Mouse (Mus musculus) hindbrain, embryonic 15.5 days (tissue): ENCODE data around the gene Cnot10. TPM values are rescaled to one million over a fixed set of nuclear protein-coding genes. Genes with fewer than 3 reads are reported as not detected.
"Not testable (repeated sequence)": the region's sequence is repeated elsewhere in the genome, so short reads cannot be mapped to it uniquely, and the experiment has no call there.

ENCODE experiments used
- ATAC-seq: fragments of 200-750 bp; cut with Nextera tagmentation; 2 replicates; pipeline ENCODE4 v1.8.0; 2017; ENCODE audit warnings: low read depth, moderate number of reproducible peaks, moderate TSS enrichment; ENCODE audit not compliant: low FRiP score
- H3K27ac ChIP-seq: fragments of 300-500 bp; sonication (generic); replicated peaks from 2 replicates; pipeline ENCODE4 v1.5.1; 2015; ENCODE audit warnings: mild to moderate bottlenecking, inconsistent platforms
- H3K27me3 ChIP-seq: fragments of 300-500 bp; sonication (generic); 2 replicates; pipeline ENCODE4 v1.6.1; 2015; ENCODE audit warnings: control low read depth, inconsistent platforms
- H3K36me3 ChIP-seq: fragments of 300-500 bp; sonication (generic); 2 replicates; pipeline ENCODE4 v1.6.1; 2015; ENCODE audit warnings: control low read depth, inconsistent platforms
- H3K4me1 ChIP-seq: fragments of 300-500 bp; sonication (generic); replicated peaks from 2 replicates; pipeline ENCODE4 v1.6.1; 2015; ENCODE audit warnings: control low read depth, inconsistent platforms
- H3K4me2 ChIP-seq: fragments of 300-500 bp; sonication (generic); 2 replicates; pipeline ENCODE4 v1.6.1; 2015; ENCODE audit warnings: moderate library complexity, mild to moderate bottlenecking, inconsistent platforms
- H3K4me3 ChIP-seq: fragments of 300-500 bp; sonication (generic); 2 replicates; pipeline ENCODE4 v1.5.1; 2015; ENCODE audit warnings: mild to moderate bottlenecking, inconsistent platforms
- H3K9ac ChIP-seq: fragments of 300-500 bp; sonication (generic); 2 replicates; pipeline ENCODE4 v1.6.1; 2015; ENCODE audit warnings: inconsistent platforms
- H3K9me3 ChIP-seq: fragments of 300-500 bp; sonication (generic); 2 replicates; pipeline ENCODE4 v1.6.1; 2016; ENCODE audit warnings: control low read depth, inconsistent platforms
- WGBS: fragments of 180-500 bp; shearing (Covaris S2); methylation state at CpG from one replicate; pipeline ENCODE4 v1.1.7; 2015; 5-methylcytosine and 5-hydroxymethylcytosine counted together
- polyA plus RNA-seq: library from polyadenylated mRNA; unstranded; fragments of >200 nt; fragmentation: Nextera tagmentation; extraction: Ambion mirVana; gene quantifications from 2 replicates; pipeline ENCODE4 v1.2.1, GENCODE M21; 2015

Cnot10 gene
- polyA plus RNA-seq, 1 experiment from 2014 or later: 53.2 TPM

GRCm38 (mm10) chr9:114671946-114672345, 32.0 kb upstream of the Cnot10 start:
- Histone ChIP-seq H3K4me3 (no peak overlapping the region), H3K27me3 (no peaks in the 10 kb centered on the region), H3K9ac (no peak overlapping the region), H3K4me2 (no peak overlapping the region), H3K27ac (peak overlapping the region; percentile 75; the same call in 1 of the 2 replicates), H3K9me3 (no peaks in the 10 kb centered on the region), H3K4me1 (peaks cover 18% of the 10 kb centered on the region; the same call in 1 of the 2 replicates), H3K36me3 (no peaks in the 10 kb centered on the region)
- 45% methylated on average over 1 of the region's 1 CpGs for WGBS
- ATAC-seq: no peak

DNA sequence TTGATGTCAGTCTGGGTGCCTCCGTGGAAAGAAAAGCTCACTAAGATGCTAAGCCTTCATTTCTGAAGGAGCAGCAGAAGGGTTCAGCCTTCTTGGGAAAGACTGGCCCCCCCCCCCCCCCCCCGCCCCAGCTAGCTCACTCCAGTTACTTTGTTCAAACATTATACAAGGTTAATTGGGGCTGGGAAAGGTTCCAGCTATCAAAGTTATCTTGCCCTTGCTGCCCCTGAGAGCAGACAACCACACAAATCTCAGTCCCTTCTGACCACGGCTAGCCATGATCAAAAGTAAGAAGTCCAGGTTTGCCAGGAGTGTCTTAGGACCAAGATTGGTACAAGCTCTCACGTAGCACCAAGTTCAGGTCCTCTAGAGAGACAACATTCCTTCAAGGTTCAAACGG, 29.0 kb upstream of the Cnot10 start:
- no peaks in the 10 kb centered on the region for H3K27me3 ChIP-seq
- ATAC-seq: no peak
- WGBS: 81% methylated on average over 5 of the region's 5 CpGs
- H3K27ac ChIP-seq: no peak overlapping the region
- peaks cover 18% of the 10 kb centered on the region; the same call in 1 of the 2 replicates for H3K4me1 ChIP-seq
- H3K9ac ChIP-seq: no peak overlapping the region
- H3K4me2 ChIP-seq: no peak overlapping the region
- H3K9me3 ChIP-seq: no peaks in the 10 kb centered on the region
- no peak overlapping the region for H3K4me3 ChIP-seq
- H3K36me3 ChIP-seq: no peaks in the 10 kb centered on the region

- no peak overlapping the region for H3K4me2 ChIP-seq
- WGBS: 74% methylated on average over 4 of the region's 4 CpGs
- no peak overlapping the region for H3K4me3 ChIP-seq
- H3K27me3 ChIP-seq: no peaks in the 10 kb centered on the region
- no peak overlapping the region for H3K9ac ChIP-seq
- no peaks in the 10 kb centered on the region for H3K9me3 ChIP-seq
- no peak for ATAC-seq
- H3K27ac ChIP-seq: no peak overlapping the region
- H3K36me3 ChIP-seq: no peaks in the 10 kb centered on the region
- peaks cover 9% of the 10 kb centered on the region; the same call in 1 of the 2 replicates for H3K4me1 ChIP-seq
Measured at GRCm38 (mm10) chr9:114668047-114668446, 28.1 kb upstream of the Cnot10 start.

GRCm38 (mm10) chr9:114666858-114667257, 26.9 kb upstream of the Cnot10 start:
- Histone ChIP-seq H3K27me3 (no peaks in the 10 kb centered on the region), H3K9me3 (no peaks in the 10 kb centered on the region), H3K4me1 (no peaks in the 10 kb centered on the region), H3K9ac (no peak overlapping the region), H3K4me2 (no peak overlapping the region), H3K27ac (no peak overlapping the region), H3K36me3 (no peaks in the 10 kb centered on the region), H3K4me3 (no peak overlapping the region)
- WGBS: 89% methylated on average over 10 of the region's 10 CpGs
- ATAC-seq: no peak

- H3K9ac ChIP-seq: no peak overlapping the region
- H3K4me2 ChIP-seq: no peak overlapping the region
- no peak overlapping the region for H3K27ac ChIP-seq
- no peaks in the 10 kb centered on the region for H3K27me3 ChIP-seq
- no peak for ATAC-seq
- no peaks in the 10 kb centered on the region for H3K36me3 ChIP-seq
- WGBS: 84% methylated on average over 11 of the region's 11 CpGs
- peaks cover 9% of the 10 kb centered on the region for H3K4me1 ChIP-seq
- no peak overlapping the region for H3K4me3 ChIP-seq
- no peaks in the 10 kb centered on the region for H3K9me3 ChIP-seq
Measured at GRCm38 (mm10) chr9:114663782-114664181, 23.8 kb upstream of the Cnot10 start.

- H3K4me2 ChIP-seq: no peak overlapping the region
- no peak overlapping the region for H3K9ac ChIP-seq
- no peak for ATAC-seq
- no peaks in the 10 kb centered on the region for H3K9me3 ChIP-seq
- 68% methylated on average over 7 of the region's 7 CpGs for WGBS
- no peak overlapping the region for H3K4me3 ChIP-seq
- H3K36me3 ChIP-seq: no peaks in the 10 kb centered on the region
- H3K4me1 ChIP-seq: peaks cover 9% of the 10 kb centered on the region
- no peak overlapping the region for H3K27ac ChIP-seq
- H3K27me3 ChIP-seq: no peaks in the 10 kb centered on the region
Measured at GRCm38 (mm10) chr9:114661991-114662390, 22.0 kb upstream of the Cnot10 start.

- ATAC-seq: no peak
- peak overlapping the region; percentile 61 for H3K27ac ChIP-seq
- H3K9me3 ChIP-seq: no peaks in the 10 kb centered on the region
- 65% methylated on average over 6 of the region's 6 CpGs for WGBS
- no peaks in the 10 kb centered on the region for H3K36me3 ChIP-seq
- H3K4me2 ChIP-seq: no peak overlapping the region
- no peak overlapping the region for H3K9ac ChIP-seq
- no peak overlapping the region for H3K4me3 ChIP-seq
- no peaks in the 10 kb centered on the region for H3K27me3 ChIP-seq
- H3K4me1 ChIP-seq: peaks cover 9% of the 10 kb centered on the region
Measured at GRCm38 (mm10) chr9:114660983-114661382, 21.0 kb upstream of the Cnot10 start.

GRCm38 (mm10) chr9:114660506-114660905, 20.5 kb upstream of the Cnot10 start:
- no peak for ATAC-seq
- no peaks in the 10 kb centered on the region for H3K36me3 ChIP-seq
- H3K9ac ChIP-seq: no peak overlapping the region
- no peaks in the 10 kb centered on the region for H3K27me3 ChIP-seq
- H3K27ac ChIP-seq: peak overlapping the region; percentile 61
- H3K4me2 ChIP-seq: no peak overlapping the region
- WGBS: 56% methylated on average over 6 of the region's 6 CpGs
- peaks cover 9% of the 10 kb centered on the region for H3K4me1 ChIP-seq
- H3K4me3 ChIP-seq: no peak overlapping the region
- H3K9me3 ChIP-seq: no peaks in the 10 kb centered on the region

DNA sequence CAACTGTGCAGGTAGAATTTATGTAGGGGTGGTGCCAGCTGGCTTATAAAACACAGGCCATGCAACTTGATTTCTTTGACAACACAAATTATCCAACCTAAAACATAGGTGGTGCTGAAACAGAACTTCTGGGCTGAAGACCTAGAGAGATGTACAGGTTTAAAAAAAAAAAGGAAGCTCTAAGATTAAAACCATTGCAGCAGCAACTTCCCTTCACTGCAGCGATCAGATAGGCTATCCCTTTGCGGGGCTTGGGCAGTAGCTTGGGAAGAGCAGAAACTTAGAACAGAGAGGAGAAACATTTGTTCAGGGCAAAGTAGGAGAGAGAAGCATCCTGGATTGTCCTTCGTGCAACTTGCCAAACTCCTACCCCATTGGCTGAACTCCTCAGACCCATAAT, 16.7 kb upstream of the Cnot10 start:
- H3K4me1 ChIP-seq: peaks cover 9% of the 10 kb centered on the region
- no peak for ATAC-seq
- WGBS: 88% methylated on average over 3 of the region's 3 CpGs
- no peaks in the 10 kb centered on the region for H3K36me3 ChIP-seq
- H3K9ac ChIP-seq: no peak overlapping the region
- no peaks in the 10 kb centered on the region for H3K9me3 ChIP-seq
- no peak overlapping the region for H3K27ac ChIP-seq
- no peak overlapping the region for H3K4me2 ChIP-seq
- no peak overlapping the region for H3K4me3 ChIP-seq
- H3K27me3 ChIP-seq: no peaks in the 10 kb centered on the region

- no peak for ATAC-seq
- Histone ChIP-seq H3K27me3 (no peaks in the 10 kb centered on the region), H3K4me2 (no peak overlapping the region), H3K9me3 (no peaks in the 10 kb centered on the region), H3K9ac (no peak overlapping the region), H3K27ac (no peak overlapping the region), H3K4me1 (0 out of 2 replicates have a peak, but pooled peaks cover 3% of the 10 kb centered on the region), H3K4me3 (no peak overlapping the region), H3K36me3 (no peaks in the 10 kb centered on the region)
- WGBS: 84% methylated on average over 4 of the region's 4 CpGs
Measured at GRCm38 (mm10) chr9:114655356-114655755, 15.4 kb upstream of the Cnot10 start.

GRCm38 (mm10) chr9:114650938-114651634, 11.1 kb upstream of the Cnot10 start:
- Histone ChIP-seq H3K9ac (no peak overlapping the region), H3K4me2 (no peak overlapping the region), H3K27ac (no peak overlapping the region), H3K4me1 (no peaks in the 10 kb centered on the region), H3K4me3 (no peak overlapping the region), H3K36me3 (no peaks in the 10 kb centered on the region), H3K9me3 (no peaks in the 10 kb centered on the region), H3K27me3 (no peaks in the 10 kb centered on the region)
- 61% methylated on average over 21 of the region's 21 CpGs for WGBS
- no peak for ATAC-seq

DNA sequence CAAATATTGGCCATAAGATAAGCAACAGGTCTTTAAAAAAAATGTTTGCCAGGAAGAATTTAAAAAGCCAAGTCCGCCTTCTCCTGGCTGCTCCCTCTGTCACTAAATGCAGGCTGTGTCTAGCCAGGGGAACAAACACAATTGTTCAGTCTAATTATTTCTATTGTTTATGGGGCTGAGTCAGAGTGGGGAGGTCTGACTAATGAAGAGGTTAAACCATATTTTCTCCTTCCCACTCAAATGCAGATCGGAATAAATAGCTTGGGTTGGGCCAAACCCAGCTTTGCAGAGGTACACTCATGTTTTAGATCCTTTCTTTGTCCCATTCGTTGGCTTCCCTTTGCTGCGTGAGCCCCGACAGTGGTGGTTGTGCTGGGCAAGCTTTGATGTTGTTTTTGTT, 9.4 kb upstream of the Cnot10 start:
- H3K9ac ChIP-seq: no peak overlapping the region
- no peaks in the 10 kb centered on the region for H3K36me3 ChIP-seq
- ATAC-seq: no peak
- H3K4me1 ChIP-seq: no peaks in the 10 kb centered on the region
- H3K9me3 ChIP-seq: no peaks in the 10 kb centered on the region
- H3K4me2 ChIP-seq: no peak overlapping the region
- WGBS: 76% methylated on average over 5 of the region's 5 CpGs
- no peak overlapping the region for H3K4me3 ChIP-seq
- peaks cover 2% of the 10 kb centered on the region; the same call in 1 of the 2 replicates for H3K27me3 ChIP-seq
- no peak overlapping the region for H3K27ac ChIP-seq

GRCm38 (mm10) chr9:114648472-114648871, 8.5 kb upstream of the Cnot10 start:
- H3K9me3 ChIP-seq: not testable (repeated sequence)
- ATAC-seq: peak; percentile 34; the same call in 1 of the 2 replicates

More at GRCm38 (mm10) chr9:114648472-114648871, 8.5 kb upstream of the Cnot10 start:
- not testable (repeated sequence) for H3K9ac ChIP-seq, H3K4me1 ChIP-seq, H3K4me2 ChIP-seq, H3K36me3 ChIP-seq, H3K4me3 ChIP-seq, H3K27ac ChIP-seq
- WGBS: 49% methylated on average over 9 of the region's 9 CpGs
- H3K27me3 ChIP-seq: peaks cover 11% of the 10 kb centered on the region
